Mouse (Mus musculus): ENCODE results near the gene Atat1.

Gene Atat1

DNA sequence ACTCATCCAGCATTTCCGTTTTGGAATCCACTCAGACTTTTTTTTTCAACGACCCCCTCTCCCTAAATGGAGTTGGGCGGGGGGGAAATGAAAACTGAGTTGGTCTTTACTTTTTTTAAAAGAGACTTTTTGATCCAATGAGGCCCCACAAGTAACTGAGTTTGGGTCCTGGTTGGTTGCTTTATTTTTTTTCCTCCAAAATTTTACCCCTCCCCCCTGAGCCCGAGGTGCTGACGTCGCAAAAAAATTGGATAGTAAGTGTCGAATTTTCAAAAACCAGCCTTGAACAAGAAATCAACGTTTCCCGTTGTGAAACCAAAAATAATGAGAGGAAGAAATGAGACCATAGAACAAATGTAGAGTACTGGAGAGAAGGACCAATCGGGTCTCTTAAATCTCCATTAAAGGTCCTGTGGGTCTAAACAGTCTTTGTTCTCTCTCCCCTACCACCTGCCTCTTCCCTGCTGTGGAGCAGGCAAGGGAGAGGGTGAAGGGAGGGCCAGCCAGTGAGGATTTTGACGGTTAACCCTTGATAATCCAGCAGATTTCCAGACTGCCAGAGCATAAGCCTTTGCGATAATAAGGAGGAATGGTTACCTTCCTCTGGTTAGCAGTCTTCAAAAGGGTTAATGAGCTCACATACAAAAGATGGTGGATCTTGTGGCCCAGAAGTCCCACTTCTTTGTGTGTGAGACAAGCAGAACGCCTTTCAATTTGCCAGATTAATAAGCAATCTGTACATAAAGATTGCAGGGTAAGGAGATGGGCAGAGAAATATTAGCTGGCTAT, 7.8 kb upstream of the Atat1 start:
- DNase-seq (ENCODE audit: low read depth): no peak

DNA sequence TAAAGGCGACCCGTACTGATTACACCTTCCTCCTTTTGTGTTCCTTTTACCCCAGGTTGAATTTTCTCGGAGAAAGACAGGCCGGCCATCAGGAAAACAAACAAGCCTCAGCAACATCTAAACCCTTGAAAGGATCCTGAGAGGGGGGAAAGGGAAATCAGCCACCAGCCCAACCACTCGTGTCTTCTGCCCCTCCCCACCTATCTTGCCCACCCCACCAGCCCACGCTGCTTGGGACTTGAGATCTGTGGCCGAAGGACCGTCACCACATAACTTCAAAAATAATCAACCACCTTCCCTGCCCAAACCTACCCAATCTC, 7.2 kb upstream of the Atat1 start:
- DNase-seq (ENCODE audit: low read depth): no peak

DNA sequence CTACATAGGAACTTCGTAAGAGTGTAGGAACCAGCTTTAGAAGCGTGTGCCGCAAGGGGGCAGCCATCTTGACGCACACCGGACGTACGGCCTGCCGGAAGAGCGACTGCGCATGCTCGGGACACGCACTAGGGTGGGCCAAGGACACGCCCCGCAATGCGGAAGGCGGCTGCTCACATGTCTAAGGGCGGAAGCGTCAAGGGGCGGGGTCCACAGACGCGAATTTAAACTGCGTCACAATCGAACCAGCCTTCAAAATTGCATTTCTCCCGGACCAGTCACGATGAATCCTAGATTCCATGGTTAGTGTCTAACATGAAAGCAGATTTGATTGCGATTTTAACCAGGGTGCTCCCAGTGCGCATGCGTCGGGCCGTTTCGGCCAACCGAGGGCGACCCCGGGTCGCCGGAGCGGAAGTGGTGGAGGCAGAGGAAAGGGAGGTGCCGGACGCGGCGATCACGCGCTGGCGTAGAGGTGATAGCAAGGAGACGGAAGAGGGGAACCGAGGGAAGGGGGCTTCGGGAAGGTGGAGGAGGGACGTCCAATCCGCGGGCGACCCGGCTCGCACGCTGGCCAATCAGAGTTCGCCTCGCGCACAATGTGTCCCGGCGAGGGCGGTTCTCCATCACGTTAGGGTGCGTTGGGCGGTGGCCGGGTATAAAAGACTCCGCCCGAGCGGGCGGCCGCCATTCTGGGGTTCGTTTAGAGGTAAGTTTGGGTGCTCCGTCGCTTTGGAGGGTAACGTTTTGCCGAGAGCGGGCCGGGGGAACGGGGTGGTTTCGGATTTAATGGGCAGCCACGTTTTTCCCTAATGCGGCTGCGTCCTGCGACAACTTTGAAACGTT, 6.6 kb upstream of the Atat1 start, which contains the start of the genes Mrps18b and Ppp1r10:
Gene Mrps18b (minus strand): TSS at position 93 of the 846 bp plus-strand sequence.
Gene Ppp1r10 (plus strand): TSS at position 138 of the 846 bp plus-strand sequence.
- DNase-seq (ENCODE audit: low read depth): peak; percentile 99

DNA sequence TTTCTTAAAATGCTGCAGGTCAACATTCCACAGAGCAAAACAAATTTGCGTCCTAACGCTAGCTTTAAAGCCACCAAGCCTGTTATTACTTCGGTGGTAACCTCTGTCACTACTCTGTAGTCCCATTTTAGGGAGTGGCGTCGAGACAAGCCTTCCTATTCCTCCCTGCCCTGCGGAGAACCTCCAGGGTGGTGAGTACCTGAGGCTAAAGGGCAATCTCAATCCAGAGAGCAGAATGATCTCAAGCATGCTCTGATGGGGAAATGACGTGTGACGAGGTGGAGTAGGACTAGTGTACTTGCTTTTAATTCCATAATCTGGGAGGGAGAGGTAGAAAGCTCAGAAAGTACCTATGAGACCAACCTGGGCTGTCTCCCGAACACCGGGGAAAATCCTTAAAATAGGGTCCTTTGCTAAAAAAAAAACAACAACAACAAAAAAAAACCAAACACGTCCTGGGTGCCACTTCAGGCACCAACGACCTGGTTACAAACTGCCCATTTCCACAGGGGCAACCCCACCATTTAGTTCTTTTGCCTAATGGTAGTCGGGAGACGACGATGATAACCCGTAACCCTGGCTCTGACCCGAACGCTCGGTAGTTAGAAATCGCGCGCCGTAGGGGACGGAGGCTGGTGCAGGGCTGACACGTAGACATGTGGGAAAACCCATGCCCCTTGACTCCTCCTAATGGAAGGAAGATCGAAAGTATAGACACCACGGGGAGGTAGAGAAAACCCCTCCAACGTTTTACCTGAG, 5.8 kb upstream of the Atat1 start:
- DNase-seq (ENCODE audit: low read depth): no peak

DNA sequence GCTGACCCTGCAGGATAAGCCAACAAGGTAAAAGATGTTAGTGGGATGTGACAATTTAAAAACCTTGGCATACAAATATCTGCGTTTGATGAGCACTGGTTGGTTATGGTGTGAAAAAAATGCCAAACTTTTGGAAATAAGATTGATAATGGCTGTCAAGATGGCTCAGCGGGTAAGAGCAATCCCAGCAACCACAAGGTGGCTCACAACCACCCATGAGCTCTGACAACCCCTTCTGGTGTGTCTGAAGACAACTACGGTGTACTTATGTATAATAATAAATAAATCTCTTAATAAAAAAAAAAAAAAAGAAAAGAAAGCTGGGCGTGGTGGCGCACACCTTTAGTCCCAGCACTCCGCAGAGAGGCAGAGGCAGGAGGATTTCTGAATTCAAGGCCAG, 5.1 kb upstream of the Atat1 start:
- no peak for DNase-seq (ENCODE audit: low read depth)

DNA sequence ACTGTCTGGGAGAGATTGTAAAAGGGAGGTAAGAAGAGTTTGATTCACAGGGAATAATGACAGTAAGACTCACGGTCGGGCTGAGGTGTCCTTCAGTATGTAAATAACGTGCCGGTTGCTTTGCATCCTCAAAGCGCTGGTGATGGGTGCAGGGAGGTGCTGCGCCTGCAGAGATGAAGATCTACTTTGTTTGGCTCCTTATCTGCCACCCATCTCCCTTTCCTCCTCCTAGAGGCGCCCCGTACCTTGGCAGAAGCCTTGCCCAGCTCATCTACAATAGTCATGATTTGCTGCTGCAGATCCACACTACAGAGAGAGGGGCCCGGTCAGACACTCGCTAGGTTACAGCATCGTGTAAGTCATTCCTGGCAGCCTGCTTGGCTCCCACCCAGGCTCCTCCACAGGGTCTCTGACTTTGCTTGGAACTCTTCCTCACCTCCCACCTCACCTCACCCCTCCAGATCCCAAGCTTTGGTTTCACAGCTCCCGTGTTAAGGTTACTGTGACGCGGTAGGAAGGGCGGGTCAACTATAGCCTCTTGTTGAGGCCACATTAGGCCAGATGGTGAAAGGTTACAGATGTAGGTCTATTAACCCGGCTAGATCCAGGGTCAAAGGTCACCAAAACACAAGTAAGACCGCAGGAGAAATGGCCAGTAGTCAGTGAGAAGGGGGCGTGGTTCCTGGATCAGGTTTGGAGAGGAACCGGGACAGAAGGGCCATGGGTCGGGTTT, 523 bp downstream of the Atat1 start:
- DNase-seq (ENCODE audit: low read depth): no peak

DNA sequence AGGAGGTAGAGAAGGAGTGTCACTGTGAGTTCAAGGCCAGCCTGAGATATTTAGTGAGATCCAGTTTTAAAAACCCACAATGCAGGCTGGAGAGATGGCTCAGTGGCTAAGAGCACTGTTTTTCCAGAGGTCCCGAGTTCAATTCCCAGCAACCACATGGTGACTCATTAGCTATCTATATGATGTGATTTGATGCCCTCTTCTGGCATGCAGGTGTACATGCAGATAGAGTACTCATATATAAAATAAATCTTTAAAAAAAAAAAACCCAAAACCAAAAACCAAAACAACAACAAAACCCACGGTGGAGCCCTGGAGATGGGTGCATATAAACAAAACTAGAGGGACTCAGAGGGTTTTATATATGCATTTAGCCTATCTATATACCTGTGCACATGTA, 2.3 kb downstream of the Atat1 start:
- DNase-seq (ENCODE audit: low read depth): no peak

DNA sequence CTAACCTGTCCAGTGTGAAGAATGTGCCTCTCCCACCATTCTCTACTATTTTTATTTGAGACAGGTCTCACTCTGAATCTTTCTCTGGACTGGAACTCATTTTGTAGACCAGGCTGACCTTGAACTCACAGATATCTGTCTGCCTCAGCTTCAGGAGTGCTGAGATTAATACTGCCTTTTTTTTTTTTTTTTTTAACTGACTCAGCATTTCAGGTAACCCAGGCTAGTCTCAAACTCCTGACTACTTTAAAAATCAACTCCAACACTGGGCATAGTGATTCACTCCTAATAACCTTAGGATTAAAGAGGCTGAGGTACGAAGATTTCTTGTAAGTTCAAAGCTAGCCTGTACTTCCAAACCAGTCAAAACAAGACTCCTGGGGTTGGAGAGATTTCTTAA, 4.3 kb downstream of the Atat1 start:
- no peak for DNase-seq (ENCODE audit: low read depth)

DNA sequence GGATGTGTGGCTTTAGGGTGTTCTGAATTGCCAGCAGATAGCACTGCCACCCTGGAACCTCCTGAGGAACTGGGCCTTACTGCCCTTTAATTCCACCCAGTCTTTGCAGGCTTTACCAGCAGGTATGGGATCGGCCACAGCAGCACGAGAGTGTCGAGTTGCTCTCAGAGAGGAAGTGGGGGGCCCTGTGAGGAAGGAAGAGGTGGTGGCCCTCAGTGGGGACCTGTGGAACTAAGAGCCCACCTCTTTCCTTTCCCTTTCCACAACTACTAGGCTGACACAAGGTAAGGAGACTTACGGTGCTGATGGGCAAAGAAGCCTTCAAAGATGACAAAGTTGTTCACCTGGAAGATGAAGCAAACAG, 5.9 kb downstream of the Atat1 start:
- DNase-seq (ENCODE audit: low read depth): no peak

DNA sequence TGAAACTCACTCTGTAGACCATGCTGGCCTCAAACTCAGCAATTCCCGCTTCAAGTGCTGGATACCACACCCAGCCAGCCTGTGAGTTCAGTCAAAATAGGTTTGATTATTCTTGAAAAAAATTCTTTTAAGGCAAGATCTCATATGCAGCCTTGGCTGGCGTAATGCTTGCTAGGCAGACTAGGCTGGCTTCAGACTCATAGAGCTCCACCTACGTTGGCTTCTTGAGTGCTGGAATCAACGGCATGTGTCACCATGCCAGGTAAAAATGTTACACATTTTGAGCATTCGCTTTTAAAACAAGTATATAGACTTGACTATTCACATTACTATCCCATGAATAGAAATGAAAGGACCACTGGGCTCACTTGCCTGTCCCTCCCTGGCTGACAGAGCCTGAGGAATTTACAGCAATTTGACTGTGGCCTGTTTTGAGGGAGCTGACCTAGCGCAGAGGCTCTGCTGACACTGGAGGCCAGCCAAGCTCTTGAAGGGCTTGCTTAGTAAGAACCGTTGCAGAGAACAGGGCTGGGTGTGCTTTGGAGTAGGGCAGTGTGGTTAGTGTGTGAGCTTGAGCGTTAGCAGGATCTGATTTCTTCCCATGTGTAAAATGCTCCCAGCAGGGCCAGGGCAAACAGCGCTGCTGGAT, 6.4 kb downstream of the Atat1 start:
- DNase-seq (ENCODE audit: low read depth): peak; percentile 89

DNA sequence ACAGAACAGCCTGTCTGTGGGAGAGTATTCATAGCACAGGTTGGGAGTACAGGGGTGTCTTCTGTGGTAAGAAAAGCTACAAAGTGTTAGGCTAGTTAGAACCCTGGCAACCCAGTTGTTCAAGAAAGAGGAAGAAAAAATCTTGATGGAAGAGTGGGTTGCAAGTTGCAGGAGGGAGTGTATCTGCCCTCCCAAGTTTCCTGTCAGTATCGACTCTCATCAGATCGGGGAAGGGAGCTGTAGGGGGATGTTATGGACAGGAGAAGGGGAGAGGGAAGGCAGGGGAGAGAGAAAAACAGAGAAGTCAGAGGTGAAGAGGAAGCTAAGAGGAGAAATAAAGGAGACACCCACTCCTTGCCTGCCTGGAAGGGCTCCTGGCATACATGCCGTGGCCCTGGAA, 9.2 kb downstream of the Atat1 start:
- no peak for DNase-seq (ENCODE audit: low read depth)

DNA sequence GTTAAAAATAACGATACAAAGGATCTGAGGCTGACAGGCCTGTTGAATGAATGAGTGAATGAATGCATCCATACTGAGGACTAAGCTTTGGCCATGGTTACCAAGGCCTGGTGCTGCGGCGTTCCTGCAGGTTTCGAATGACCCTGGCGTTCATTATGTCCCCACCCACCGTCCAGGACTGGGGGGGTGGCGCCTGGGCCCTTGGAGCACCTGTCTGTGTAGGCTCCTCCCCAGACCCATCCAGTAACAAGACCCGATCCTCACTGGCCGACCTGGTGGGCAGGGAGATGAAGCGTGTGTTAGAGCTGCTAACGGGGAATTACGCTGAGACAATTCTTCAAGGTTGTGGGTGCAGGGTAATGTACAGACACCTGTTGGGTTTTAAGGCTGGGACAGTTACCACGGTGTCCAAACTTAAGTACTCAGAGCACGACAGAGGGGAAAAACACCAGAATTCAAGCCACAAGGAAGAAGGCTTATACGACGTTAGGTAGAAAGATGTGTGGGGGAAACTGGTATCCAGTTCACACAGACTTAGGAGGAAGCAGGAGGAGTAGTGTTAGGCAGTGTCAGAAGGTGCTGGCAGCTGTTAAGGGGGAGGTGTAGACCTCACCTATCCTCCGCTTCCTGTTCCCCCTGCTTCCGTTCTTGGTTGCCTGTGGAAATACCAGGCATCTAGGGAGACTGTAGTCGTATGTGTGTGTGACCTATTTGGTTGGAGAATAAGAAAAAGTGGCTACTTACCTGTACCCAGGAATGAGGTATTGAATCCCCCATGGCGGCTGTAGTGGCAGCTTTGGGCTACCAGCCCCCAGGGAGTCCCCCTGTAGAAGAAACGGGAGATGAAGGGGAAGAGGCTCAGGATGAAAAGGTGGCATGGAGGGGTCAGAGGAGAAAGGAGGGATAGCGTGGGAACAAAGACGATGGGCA, 12.0 kb downstream of the Atat1 start:
- no peak for DNase-seq (ENCODE audit: low read depth)

DNA sequence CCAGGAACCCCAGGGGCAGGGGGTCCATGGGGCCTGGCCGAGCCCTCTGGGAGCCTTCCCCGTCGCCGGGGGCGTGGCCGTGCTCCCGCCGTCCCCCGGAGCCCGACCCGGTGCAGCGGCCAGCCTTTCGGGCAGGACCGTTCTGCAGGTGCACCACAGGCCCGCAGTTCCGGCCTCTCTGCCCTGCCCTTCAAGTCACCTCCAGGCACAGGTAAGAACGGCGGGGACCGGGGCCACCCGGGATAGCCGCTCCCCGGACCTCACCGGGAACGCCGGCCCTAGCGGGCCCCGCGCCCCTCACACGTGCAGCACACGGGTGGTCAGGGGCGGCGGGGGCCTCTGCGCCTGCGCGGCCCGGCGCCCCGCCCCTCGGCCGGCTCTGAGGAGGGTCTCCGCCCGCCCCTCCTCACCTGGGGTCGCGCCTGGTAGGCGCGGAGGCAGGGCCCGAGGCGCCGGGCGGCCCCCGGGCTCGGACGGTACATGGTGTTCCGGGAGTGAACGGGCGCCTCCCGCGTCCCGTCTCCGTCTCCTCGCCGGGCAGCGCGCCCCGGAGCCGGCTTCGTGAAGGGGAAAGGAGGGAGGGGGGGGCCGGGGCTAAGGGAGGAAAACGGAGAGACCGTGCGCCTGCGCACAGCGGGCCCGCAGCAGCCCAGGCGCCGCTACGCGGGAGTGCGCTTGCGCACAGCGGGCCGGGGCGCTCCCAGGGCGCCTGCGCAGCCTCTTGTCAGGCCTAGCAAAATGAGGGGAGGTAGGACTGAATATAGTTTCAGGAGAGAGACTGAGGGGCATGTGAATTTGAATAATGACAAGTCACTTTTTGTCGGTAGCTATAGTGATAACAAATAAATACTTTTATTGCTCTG, 12.9 kb downstream of the Atat1 start, which contains the start of gene 2310061I04Rik:
Gene 2310061I04Rik (minus strand): TSS at position 651 of the 863 bp plus-strand sequence.
- DNase-seq (ENCODE audit: low read depth): peak; percentile 75

DNA sequence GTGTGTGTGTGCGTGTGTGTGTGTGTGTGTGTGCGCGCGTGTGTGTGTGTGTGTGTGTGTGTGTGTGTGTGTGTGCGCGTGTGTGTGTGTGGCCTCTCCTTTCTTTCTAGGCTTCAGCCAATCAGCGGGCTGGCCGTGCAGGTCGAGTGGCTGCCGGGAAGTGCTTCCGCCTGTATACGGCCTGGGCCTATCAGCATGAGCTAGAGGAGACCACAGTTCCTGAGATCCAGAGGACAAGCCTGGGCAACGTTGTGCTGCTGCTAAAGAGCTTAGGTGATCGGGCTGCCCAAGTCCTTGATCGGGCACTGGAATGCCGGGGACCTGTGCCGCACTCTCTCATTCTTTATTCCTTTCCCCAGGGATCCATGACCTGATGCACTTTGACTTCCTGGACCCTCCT, 22.1 kb downstream of the Atat1 start:
- DNase-seq (ENCODE audit: low read depth): no peak

DNA sequence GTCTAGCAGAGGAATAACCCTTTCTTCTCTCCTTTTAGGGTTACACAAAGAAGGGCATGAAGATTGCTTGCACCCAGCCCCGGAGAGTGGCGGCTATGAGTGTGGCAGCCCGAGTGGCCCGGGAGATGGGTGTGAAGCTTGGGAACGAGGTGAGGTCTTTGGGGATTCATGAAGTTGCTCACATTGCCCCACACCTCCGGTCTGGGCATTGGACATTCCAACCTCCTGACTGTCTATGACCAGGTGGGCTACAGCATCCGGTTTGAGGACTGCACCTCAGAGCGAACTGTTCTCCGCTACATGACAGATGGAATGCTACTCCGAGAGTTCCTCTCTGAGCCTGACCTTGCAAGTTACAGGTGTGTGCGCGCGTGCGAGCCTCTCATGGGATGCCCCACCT, 26.1 kb downstream of the Atat1 start:
- DNase-seq (ENCODE audit: low read depth): no peak

DNA sequence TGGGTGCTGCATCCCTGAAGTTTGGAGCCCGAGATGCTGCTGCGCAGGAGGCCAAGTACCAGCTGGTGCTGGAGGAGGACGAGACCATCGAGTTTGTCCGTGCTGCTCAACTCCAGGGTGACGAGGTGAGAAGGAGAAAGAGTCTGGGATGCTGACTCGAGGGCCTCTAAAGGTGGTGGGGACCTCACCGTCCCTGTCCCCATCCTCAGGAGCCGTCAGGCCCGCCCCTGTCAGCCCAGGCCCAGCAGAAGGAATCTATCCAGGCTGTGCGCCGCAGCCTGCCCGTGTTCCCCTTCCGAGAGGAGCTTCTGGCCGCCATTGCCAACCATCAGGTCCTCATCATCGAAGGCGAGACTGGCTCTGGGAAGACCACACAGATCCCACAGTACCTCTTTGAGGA, 27.0 kb downstream of the Atat1 start:
- DNase-seq (ENCODE audit: low read depth): no peak

DNA sequence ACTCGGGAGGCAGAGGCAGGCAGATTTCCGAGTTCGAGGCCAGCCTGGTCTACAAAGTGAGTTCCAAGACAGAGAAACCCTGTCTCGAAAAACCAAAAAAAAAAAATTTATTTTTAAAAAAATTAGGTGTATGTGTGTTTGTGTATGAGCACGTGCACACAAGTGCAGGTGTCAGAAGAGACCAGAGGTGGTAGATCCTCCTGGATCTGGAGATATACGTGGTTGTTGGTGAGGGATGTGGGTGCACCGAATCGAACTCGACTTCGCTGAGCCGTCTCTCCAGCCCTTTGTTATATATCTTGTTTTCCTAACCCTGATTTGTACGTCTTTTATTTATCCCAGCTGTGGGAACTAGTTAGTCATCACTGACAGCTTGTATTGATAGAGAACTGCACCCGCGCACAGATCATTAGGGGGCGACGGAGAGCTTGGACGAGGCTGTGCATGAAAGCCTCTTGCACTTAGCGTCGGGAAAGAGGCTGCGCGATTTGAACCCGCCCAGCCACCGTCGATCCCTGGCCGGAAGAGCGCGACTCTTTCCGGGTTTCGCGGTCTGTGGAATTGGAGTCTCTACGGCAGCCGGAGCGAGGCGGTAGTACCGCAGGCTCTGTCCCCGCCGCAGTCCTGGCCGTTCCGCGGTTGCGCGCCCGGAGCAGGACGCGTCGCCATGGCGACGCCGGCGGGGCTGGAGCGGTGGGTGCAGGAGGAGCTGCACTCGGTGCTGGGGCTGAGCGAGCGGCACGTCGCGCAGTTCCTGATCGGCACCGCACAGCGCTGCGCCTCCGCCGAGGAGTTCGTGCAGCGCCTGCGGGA, 30.4 kb downstream of the Atat1 start, which contains the start of gene Dhx16:
Gene Dhx16 (plus strand): TSS at position 575 of the 813 bp plus-strand sequence.
- peak; percentile 94 for DNase-seq (ENCODE audit: low read depth)

DNA sequence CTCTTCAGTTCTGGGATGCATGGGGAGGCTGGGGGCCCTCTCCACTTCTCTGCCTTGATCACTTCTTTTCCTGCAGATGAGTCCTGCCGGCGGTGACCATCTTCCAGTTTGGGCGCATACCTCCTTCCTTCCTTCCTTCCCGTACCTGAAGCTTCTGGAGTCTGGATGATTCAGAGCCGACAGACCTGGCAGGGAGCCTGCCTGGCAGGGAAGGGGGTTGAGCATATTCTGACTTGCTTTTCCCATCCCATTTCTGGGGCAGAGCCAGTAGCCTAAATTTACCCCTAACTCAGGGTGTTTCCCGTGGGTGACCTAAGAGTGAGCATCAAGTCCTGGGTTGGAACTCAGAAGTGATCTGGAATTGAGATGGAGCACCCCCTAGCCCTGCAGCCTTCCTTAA, 35.2 kb downstream of the Atat1 start:
- no peak for DNase-seq (ENCODE audit: low read depth)
